Mouse (Mus musculus) heart, embryonic 11.5 days (tissue): ENCODE results near the gene Rbpj. TPM values are rescaled to one million over a fixed set of nuclear protein-coding genes. Genes with fewer than 3 reads are reported as not detected.
"Not testable (repeated sequence)": the region's sequence is repeated elsewhere in the genome, so short reads cannot be mapped to it uniquely, and the experiment has no call there.

ENCODE experiments used
- ATAC-seq: fragments of 200-750 bp; cut with Nextera tagmentation; replicated peaks from 2 replicates; pipeline ENCODE4 v1.8.0; 2017; ENCODE audit warnings: moderate library complexity; ENCODE audit not compliant: insufficient number of reproducible peaks, low FRiP score, low TSS enrichment
- H3K27ac ChIP-seq: fragments of 300-500 bp; sonication (generic); 2 replicates; pipeline ENCODE4 v1.5.1; 2014; ENCODE audit warnings: mild to moderate bottlenecking, low read depth, low read length
- H3K27me3 ChIP-seq: fragments of 300-500 bp; sonication (generic); 2 replicates; pipeline ENCODE4 v1.6.1; 2014; ENCODE audit warnings: mild to moderate bottlenecking, low read length, mixed read lengths; ENCODE audit not compliant: control insufficient read depth, insufficient read depth
- H3K36me3 ChIP-seq: fragments of 300-500 bp; sonication (generic); 2 replicates; pipeline ENCODE4 v1.6.1; 2014; ENCODE audit warnings: mild to moderate bottlenecking, low read length, moderate library complexity, mixed read lengths; ENCODE audit not compliant: control insufficient read depth, insufficient read depth
- H3K4me1 ChIP-seq: fragments of 300-500 bp; sonication (generic); 2 replicates; pipeline ENCODE4 v1.6.1; 2014; ENCODE audit warnings: low read length; ENCODE audit not compliant: control insufficient read depth, insufficient read depth
- H3K4me2 ChIP-seq: fragments of 300-500 bp; sonication (generic); 2 replicates; pipeline ENCODE4 v1.6.1; 2014; ENCODE audit warnings: mild to moderate bottlenecking, moderate library complexity
- H3K4me3 ChIP-seq: fragments of 300-500 bp; sonication (generic); 2 replicates; pipeline ENCODE4 v1.5.1; 2014; ENCODE audit warnings: low read depth, low read length
- H3K9ac ChIP-seq: fragments of 300-500 bp; sonication (generic); 2 replicates; pipeline ENCODE4 v1.6.1; 2014; ENCODE audit warnings: mild to moderate bottlenecking, low read depth, low read length, moderate library complexity
- H3K9me3 ChIP-seq: fragments of 300-500 bp; sonication (generic); replicated peaks from 2 replicates; pipeline ENCODE4 v1.6.1; 2016; ENCODE audit warnings: low read length; ENCODE audit not compliant: control insufficient read depth
- WGBS: fragments of 180-500 bp; shearing (Covaris S2); extraction: QIAGEN DNeasy Blood & Tissue Kit; methylation state at CpG from one replicate; pipeline ENCODE4 v1.1.7; 2014; ENCODE audit not compliant: insufficient replicate concordance; 5-methylcytosine and 5-hydroxymethylcytosine counted together
- polyA plus RNA-seq: library from polyadenylated mRNA; unstranded; fragments of >200 nt; fragmentation: Nextera tagmentation; extraction: Ambion mirVana; gene quantifications from 2 replicates; pipeline ENCODE4 v1.2.1, GENCODE M21; 2014

The Rbpj gene
- polyA plus RNA-seq, 1 experiment from 2014 or later: 22.0 TPM

DNA sequence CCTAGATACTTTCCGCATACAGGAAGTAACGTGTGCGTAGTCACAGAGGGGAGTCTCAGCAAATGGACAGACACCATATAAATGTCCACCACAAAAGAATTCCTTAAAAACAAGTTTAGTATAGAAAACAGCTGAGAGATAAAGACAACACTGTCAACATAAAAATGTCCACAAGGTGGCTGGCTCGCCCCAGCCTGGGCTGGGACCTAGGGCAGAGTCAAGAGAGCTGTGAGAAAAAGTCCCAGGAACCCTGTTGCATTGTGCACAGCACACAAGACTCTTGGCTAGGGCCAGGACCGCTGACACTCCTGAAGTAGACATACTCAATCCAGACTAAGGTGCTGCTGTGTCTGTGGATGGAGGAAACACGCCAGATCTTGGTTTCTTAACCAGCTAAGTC lies 192.0 kb downstream of the Rbpj start:
- Histone ChIP-seq H3K9me3 (no peaks in the 10 kb centered on the region), H3K9ac (no peak overlapping the region), H3K27me3 (no peaks in the 10 kb centered on the region), H3K4me1 (no peaks in the 10 kb centered on the region), H3K4me2 (no peak overlapping the region), H3K36me3 (no peaks in the 10 kb centered on the region), H3K27ac (no peak overlapping the region), H3K4me3 (no peak overlapping the region)
- WGBS: 80% methylated on average over 6 of the region's 6 CpGs
- ATAC-seq: no peak

DNA sequence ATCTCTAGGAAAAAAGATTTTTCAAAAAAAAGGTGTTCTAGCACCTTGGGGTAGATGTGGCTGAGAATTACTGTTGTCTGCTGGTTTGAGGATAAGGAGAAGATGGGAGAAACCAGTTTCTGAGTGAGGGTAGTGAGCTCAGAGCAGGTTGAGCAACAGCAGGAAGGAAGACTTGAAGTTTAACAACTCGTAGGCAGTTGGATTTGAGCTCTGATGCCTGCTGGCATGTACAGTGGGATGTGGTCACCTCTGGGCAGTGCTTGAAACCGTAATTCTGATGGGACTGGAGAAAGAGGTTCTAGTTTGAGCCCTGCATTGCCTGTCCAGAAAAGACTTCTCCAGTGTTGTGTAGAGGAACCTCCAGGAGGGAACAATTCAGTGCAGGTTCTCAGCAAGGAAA lies 195.6 kb downstream of the Rbpj start:
- Histone ChIP-seq H3K9ac (no peak overlapping the region), H3K4me1 (no peaks in the 10 kb centered on the region), H3K4me2 (no peak overlapping the region), H3K27ac (no peak overlapping the region), H3K9me3 (no peaks in the 10 kb centered on the region), H3K27me3 (no peaks in the 10 kb centered on the region), H3K4me3 (no peak overlapping the region), H3K36me3 (no peaks in the 10 kb centered on the region)
- 80% methylated on average over 2 of the region's 2 CpGs for WGBS
- no peak for ATAC-seq

DNA sequence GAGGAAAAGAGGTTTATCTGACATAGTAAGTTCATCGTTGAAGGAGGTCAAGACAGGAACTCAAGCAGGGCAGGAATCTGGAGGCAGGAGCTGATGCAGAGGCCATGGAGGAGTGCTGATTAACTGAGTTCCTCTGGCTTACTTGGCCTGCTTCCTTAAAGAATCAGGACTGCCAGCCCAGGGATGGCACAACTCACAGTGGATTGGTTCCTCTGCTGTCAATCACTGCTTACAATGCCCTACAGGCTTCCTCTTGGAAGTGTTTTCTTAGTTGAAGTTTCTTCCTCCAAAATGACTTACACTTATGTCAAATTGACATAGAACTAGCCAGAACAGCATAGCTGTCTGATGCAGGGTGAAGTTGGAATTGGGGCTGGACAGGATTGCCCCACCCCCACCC lies 196.5 kb downstream of the Rbpj start:
- ATAC-seq: no peak
- Histone ChIP-seq H3K4me2 (no peak overlapping the region), H3K27me3 (no peaks in the 10 kb centered on the region), H3K9me3 (no peaks in the 10 kb centered on the region), H3K4me1 (no peaks in the 10 kb centered on the region), H3K9ac (no peak overlapping the region), H3K27ac (no peak overlapping the region), H3K4me3 (no peak overlapping the region), H3K36me3 (no peaks in the 10 kb centered on the region)
- 20% methylated on average over 1 of the region's 1 CpGs for WGBS

DNA sequence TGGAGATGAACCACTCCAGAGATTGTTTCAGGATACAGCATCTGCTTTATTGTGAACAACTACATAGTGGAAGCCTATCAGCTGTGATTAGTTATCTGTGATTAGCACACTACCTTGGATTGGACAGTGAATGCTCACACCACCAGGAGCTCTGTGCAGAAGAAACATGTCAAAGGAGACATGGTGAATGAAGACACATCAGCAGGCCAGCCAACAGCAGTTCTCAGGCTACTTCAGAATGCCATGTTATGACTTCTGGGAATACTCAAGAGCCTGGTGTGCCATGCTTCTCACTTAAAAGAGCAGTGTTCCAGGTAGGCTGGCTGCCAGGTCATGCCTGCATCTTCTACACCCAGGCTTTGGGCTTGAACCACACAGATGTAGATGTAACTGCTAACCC lies 197.7 kb downstream of the Rbpj start:
- Histone ChIP-seq H3K27ac (no peak overlapping the region), H3K9ac (no peak overlapping the region), H3K9me3 (no peaks in the 10 kb centered on the region), H3K4me1 (no peaks in the 10 kb centered on the region), H3K4me2 (no peak overlapping the region), H3K36me3 (no peaks in the 10 kb centered on the region), H3K27me3 (no peaks in the 10 kb centered on the region), H3K4me3 (no peak overlapping the region)
- no peak for ATAC-seq

DNA sequence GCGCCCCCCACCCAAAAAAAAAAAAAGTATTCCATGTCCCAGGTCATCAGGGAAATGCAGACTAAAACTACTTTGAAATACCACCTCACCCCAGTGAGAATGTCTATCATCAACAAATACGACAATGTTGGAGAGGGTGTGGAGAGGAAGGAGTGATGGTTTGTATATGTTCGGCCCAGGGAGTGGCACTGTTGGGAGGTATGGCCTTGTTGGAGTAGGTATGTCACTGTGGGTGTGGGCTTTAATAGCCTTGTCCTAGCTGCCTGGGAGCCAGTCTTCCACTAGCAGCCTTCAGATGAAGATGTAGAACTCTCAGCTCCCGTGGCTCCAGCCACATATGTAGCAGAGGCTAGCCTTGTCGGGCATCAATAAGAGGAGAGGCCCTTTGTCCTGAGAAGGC lies 202.1 kb downstream of the Rbpj start:
- ATAC-seq: no peak
- H3K4me2 ChIP-seq: no peak overlapping the region
- H3K9me3 ChIP-seq: no peaks in the 10 kb centered on the region
- H3K4me1 ChIP-seq: no peaks in the 10 kb centered on the region
- no peak overlapping the region for H3K4me3 ChIP-seq
- H3K27me3 ChIP-seq: no peaks in the 10 kb centered on the region
- H3K36me3 ChIP-seq: no peaks in the 10 kb centered on the region
- H3K9ac ChIP-seq: no peak overlapping the region
- no peak overlapping the region for H3K27ac ChIP-seq
- 84% methylated on average over 5 of the region's 5 CpGs for WGBS

DNA sequence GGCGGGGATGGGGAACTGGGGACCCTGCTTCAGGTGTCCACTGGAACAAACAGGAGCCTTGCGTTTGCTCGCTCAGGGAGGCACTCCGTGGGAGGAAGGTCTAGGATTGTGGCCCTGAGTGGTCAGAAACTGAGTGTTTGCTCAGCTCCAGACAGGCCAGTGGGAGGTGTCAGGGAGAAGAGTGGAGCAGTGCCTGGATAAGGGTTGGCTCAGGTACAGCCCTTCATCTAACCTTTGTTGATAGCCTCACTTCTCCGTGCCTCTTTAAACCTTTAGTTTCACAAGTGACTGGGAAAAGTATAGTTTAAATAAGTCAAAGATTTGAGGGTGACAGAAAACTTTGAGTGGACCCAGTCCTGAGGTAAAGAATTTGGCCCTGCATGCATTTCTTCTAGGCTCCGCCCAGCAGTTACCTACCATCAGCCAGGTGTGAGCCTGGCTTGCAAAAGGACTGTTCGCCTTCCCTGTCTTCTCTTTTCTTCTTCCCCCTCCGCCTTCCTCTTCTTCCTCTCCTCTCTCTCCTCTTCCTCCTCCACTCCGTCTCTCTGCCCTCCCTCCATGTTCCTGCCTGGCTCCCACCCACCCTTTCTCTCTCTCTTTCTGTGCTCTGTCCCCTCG lies 204.5 kb downstream of the Rbpj start:
- Histone ChIP-seq H3K4me2 (no peak overlapping the region), H3K27ac (no peak overlapping the region), H3K4me3 (no peak overlapping the region), H3K27me3 (no peaks in the 10 kb centered on the region), H3K9me3 (no peaks in the 10 kb centered on the region), H3K4me1 (no peaks in the 10 kb centered on the region), H3K9ac (no peak overlapping the region), H3K36me3 (no peaks in the 10 kb centered on the region)
- WGBS: 77% methylated on average over 10 of the region's 10 CpGs
- ATAC-seq: no peak

DNA sequence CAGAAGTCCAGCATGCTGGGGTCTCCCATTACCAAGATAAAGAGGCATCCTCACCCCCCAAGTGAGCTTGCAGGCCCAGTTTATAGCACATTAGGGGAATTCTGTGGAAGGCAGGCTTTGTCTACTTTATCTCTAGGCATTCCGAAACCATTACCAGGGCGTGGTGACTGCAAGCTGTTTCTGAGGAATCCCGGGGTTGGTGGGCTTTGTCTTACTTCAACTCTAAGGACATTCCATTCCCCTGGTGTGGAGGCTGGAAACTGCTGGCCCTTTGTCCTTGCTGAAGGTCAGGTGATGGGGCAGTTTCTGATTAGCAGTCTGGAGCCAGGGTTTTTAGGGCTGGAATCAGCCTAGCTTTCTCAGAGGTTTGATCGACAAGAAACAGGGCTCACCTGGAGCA lies 205.6 kb downstream of the Rbpj start:
- no peak overlapping the region for H3K27ac ChIP-seq
- WGBS: 37% methylated on average over 4 of the region's 4 CpGs

DNA sequence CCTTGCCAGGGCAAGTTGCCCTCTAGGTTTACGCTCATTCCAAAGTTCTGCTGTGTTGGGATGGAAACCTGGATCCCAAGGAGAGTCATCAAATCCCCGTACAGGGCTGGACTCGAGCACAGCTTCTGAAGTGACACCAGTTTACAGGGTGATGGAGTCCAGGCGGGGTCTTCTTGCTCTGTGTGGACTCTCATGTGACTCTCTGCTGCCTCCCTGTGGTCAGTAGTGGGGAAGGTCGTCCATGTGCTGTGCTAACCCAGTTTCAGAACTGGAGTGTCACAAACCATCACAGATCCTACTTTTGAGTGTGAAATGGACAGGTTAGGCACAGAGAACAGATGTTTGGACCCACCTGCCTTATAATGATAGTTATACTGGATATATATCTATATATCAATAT lies 206.4 kb downstream of the Rbpj start:
- 17% methylated on average over 5 of the region's 5 CpGs for WGBS

More for the DNA sequence above, 205.6 kb downstream of the Rbpj start:
- no peak overlapping the region for H3K9ac ChIP-seq
- no peak for ATAC-seq
- H3K4me2 ChIP-seq: no peak overlapping the region
- no peaks in the 10 kb centered on the region for H3K27me3 ChIP-seq
- H3K4me3 ChIP-seq: no peak overlapping the region
- H3K4me1 ChIP-seq: no peaks in the 10 kb centered on the region
- no peaks in the 10 kb centered on the region for H3K9me3 ChIP-seq
- H3K36me3 ChIP-seq: no peaks in the 10 kb centered on the region

DNA sequence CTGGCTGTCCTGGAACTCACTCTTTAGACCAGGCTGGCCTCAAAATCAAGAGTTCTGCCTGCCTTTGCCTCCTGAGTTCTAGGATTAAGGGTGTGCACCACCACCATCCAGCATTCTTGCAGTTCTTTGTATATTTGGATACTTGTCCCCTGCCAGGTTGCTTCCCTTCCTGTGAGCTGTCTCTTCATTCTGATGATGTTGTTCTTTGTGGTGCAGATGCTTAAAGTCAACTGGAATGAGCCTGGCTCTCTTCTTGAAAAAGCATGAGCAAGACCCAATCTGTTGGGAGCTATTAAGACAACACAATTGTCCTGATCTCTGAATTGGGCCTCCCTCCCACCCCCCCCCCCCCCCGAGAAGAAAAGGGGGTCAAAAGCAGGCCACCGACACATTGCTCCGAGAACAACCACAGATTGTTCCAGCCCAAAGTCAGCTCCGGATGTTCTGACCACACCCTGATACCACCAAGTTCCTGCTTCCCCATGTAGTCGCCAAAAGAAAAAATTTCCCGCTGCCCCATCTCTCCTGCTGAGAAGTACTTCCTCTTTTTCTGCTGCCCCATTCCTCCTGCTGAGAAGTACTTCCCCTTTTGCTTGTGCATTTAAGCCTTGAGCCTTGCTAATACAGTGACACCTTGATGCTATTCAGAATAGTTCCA lies 207.7 kb downstream of the Rbpj start:
- not testable (repeated sequence) for H3K36me3 ChIP-seq, H3K4me2 ChIP-seq, H3K27ac ChIP-seq, H3K4me3 ChIP-seq, H3K9me3 ChIP-seq, ATAC-seq, H3K27me3 ChIP-seq, H3K9ac ChIP-seq, H3K4me1 ChIP-seq
- WGBS: 78% methylated on average over 5 of the region's 6 CpGs

More for the DNA sequence above, 206.4 kb downstream of the Rbpj start:
- Histone ChIP-seq H3K27ac (no peak overlapping the region), H3K36me3 (no peaks in the 10 kb centered on the region), H3K9ac (no peak overlapping the region), H3K4me2 (no peak overlapping the region), H3K27me3 (no peaks in the 10 kb centered on the region), H3K9me3 (no peaks in the 10 kb centered on the region), H3K4me1 (no peaks in the 10 kb centered on the region), H3K4me3 (no peak overlapping the region)
- ATAC-seq: peak; percentile 49; the same call in 1 of the 2 replicates
